Mouse (Mus musculus) stomach, embryonic 14.5 days (tissue): ENCODE measurements at regions not wholly inside any gene's neighbourhood (a gene's known extent, or its start where the extent isn't known, plus 50 kb on each side); places are given as distances from the start of the nearest gene placed in this dataset.

ENCODE experiments used
- ATAC-seq: fragments of 200-750 bp; cut with Nextera tagmentation; 2 replicates; pipeline ENCODE4 v1.8.0; 2017; ENCODE audit warnings: low read depth, moderate TSS enrichment; ENCODE audit not compliant: insufficient number of reproducible peaks, insufficient read depth, low FRiP score
- H3K27ac ChIP-seq: fragments of 300-500 bp; sonication (generic); 2 replicates; pipeline ENCODE4 v1.5.1; 2014; ENCODE audit warnings: mild to moderate bottlenecking, low read length, moderate library complexity, mixed read lengths
- H3K27me3 ChIP-seq: fragments of 300-500 bp; sonication (generic); 2 replicates; pipeline ENCODE4 v1.6.1; 2014; ENCODE audit warnings: low read length, control low read depth, mixed read lengths; ENCODE audit not compliant: control insufficient read depth, insufficient read depth
- H3K36me3 ChIP-seq: fragments of 300-500 bp; sonication (generic); 2 replicates; pipeline ENCODE4 v1.6.1; 2014; ENCODE audit warnings: mild to moderate bottlenecking, control low read depth, low read length, moderate library complexity, mixed read lengths; ENCODE audit not compliant: control insufficient read depth, insufficient read depth
- H3K4me1 ChIP-seq: fragments of 300-500 bp; sonication (generic); 2 replicates; pipeline ENCODE4 v1.6.1; 2014; ENCODE audit warnings: low read length, control low read depth, mixed read lengths; ENCODE audit not compliant: control insufficient read depth, insufficient read depth
- H3K4me2 ChIP-seq: fragments of 300-500 bp; sonication (generic); replicated peaks from 2 replicates; pipeline ENCODE4 v1.6.1; 2014; ENCODE audit warnings: low read depth, low read length, control low read depth
- H3K4me3 ChIP-seq: fragments of 300-500 bp; sonication (generic); 2 replicates; pipeline ENCODE4 v1.5.1; 2014; ENCODE audit warnings: low read depth, low read length, control low read depth
- H3K9ac ChIP-seq: fragments of 300-500 bp; sonication (generic); replicated peaks from 2 replicates; pipeline ENCODE4 v1.6.1; 2014; ENCODE audit warnings: low read depth, mild to moderate bottlenecking, control low read depth, low read length, moderate library complexity, mixed read lengths
- H3K9me3 ChIP-seq: fragments of 300-500 bp; sonication (generic); 2 replicates; pipeline ENCODE4 v1.6.1; 2016; ENCODE audit warnings: low read depth, low read length, control low read depth; ENCODE audit not compliant: control insufficient read depth
- WGBS: fragments of 180-500 bp; shearing (Covaris S2); extraction: QIAGEN DNeasy Blood & Tissue Kit; methylation state at CpG from one replicate; pipeline ENCODE4 v1.1.7; 2014; 5-methylcytosine and 5-hydroxymethylcytosine counted together

GRCm38 (mm10) chr4:23832385-23833164 lies 663.7 kb upstream of the Mms22l start:
- H3K4me2 ChIP-seq, result no peak overlapping the region
- H3K27ac ChIP-seq, result no peak overlapping the region
- no peak overlapping the region for H3K9ac ChIP-seq
- H3K4me1 ChIP-seq, result no peaks in the 10 kb centered on the region
- no peaks in the 10 kb centered on the region for H3K27me3 ChIP-seq
- no peaks in the 10 kb centered on the region for H3K36me3 ChIP-seq
- 67% methylated on average over 7 of the region's 7 CpGs for WGBS
- H3K9me3 ChIP-seq, result no peaks in the 10 kb centered on the region
- no peak for ATAC-seq
- no peak overlapping the region for H3K4me3 ChIP-seq

DNA sequence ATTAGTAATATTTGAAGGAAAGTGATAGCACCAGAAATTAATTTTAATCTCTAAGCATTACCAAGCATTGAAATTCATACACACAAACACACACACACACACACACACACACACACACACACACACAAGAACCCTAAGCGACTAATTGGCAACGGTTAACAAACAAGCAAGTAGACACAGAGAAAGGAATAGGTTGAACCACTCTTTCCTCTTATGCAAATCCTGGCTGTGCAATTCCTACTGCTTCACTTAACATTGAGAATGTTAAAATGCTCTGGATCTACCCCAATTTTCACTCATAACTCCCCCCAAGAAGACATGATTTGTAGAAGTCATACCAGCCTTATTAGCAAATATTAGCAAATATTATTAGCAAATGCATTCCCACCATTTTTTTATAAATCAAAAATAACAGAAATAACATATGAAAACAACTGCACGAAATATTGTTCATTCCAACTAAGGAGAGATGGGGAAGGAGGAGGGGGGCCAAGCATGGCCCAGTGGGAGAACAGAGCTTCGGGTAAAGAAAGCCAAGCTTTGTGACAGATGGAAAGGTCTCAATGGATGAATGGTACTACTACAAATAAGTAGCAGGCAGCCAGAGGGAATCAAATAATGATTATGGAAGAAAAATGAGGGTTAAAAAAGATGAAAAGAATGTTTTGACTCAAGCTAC lies 652.5 kb upstream of the Mms22l start:
- no peak overlapping the region for H3K27ac ChIP-seq
- H3K36me3 ChIP-seq, result no peaks in the 10 kb centered on the region
- no peak for ATAC-seq
- H3K9ac ChIP-seq, result no peak overlapping the region
- 78% methylated on average over 4 of the region's 4 CpGs for WGBS
- no peaks in the 10 kb centered on the region for H3K9me3 ChIP-seq
- no peak overlapping the region for H3K4me2 ChIP-seq
- no peaks in the 10 kb centered on the region for H3K4me1 ChIP-seq
- no peak overlapping the region for H3K4me3 ChIP-seq
- no peaks in the 10 kb centered on the region for H3K27me3 ChIP-seq

GRCm38 (mm10) chr4:23844288-23844971 lies 651.8 kb upstream of the Mms22l start:
- Histone ChIP-seq H3K4me3 (no peak overlapping the region), H3K4me1 (no peaks in the 10 kb centered on the region), H3K27me3 (no peaks in the 10 kb centered on the region), H3K9me3 (no peaks in the 10 kb centered on the region), H3K27ac (no peak overlapping the region), H3K4me2 (no peak overlapping the region), H3K9ac (no peak overlapping the region), H3K36me3 (no peaks in the 10 kb centered on the region)
- ATAC-seq, result no peak
- 77% methylated on average over 2 of the region's 2 CpGs for WGBS

GRCm38 (mm10) chr4:23845263-23845662 lies 651.0 kb upstream of the Mms22l start:
- WGBS, result 70% methylated on average over 5 of the region's 5 CpGs
- no peak overlapping the region for H3K4me3 ChIP-seq
- H3K36me3 ChIP-seq, result no peaks in the 10 kb centered on the region
- no peak for ATAC-seq
- H3K4me2 ChIP-seq, result no peak overlapping the region
- no peaks in the 10 kb centered on the region for H3K9me3 ChIP-seq
- H3K9ac ChIP-seq, result no peak overlapping the region
- H3K27me3 ChIP-seq, result no peaks in the 10 kb centered on the region
- H3K27ac ChIP-seq, result no peak overlapping the region
- H3K4me1 ChIP-seq, result no peaks in the 10 kb centered on the region

- Histone ChIP-seq H3K27ac (no peak overlapping the region), H3K27me3 (no peaks in the 10 kb centered on the region), H3K36me3 (no peaks in the 10 kb centered on the region), H3K4me1 (no peaks in the 10 kb centered on the region), H3K9ac (no peak overlapping the region), H3K4me3 (no peak overlapping the region), H3K4me2 (no peak overlapping the region), H3K9me3 (no peaks in the 10 kb centered on the region)
- ATAC-seq, result no peak
- WGBS, result 81% methylated on average over 2 of the region's 2 CpGs
Observed at GRCm38 (mm10) chr4:23850640-23851039, 645.6 kb upstream of the Mms22l start.

DNA sequence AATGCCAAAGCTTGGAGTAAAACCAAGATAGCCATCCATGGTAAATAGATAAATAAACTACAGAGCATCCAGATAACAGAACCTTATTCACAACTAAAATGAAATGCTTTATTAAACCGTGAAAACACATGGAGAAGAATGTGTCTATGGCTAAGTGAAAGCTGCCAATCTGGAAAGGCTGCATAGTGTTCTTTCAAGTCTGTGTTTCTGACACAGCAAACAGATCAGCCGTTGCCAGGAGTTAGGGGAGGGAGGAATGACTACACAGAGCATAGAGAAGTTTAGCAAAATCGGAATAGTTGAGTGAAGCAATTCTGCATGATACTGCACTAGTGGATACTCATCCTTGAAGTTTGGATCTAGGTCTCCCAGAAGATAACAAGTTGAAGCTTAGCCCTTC lies 633.8 kb upstream of the Mms22l start:
- H3K27ac ChIP-seq, result no peak overlapping the region
- H3K4me2 ChIP-seq, result no peak overlapping the region
- no peak overlapping the region for H3K9ac ChIP-seq
- H3K4me1 ChIP-seq, result no peaks in the 10 kb centered on the region
- H3K9me3 ChIP-seq, result no peaks in the 10 kb centered on the region
- no peaks in the 10 kb centered on the region for H3K36me3 ChIP-seq
- 66% methylated on average over 3 of the region's 3 CpGs for WGBS
- H3K4me3 ChIP-seq, result no peak overlapping the region
- no peaks in the 10 kb centered on the region for H3K27me3 ChIP-seq
- ATAC-seq, result no peak

- no peak for ATAC-seq
- H3K27ac ChIP-seq, result no peak overlapping the region
- no peaks in the 10 kb centered on the region for H3K9me3 ChIP-seq
- no peaks in the 10 kb centered on the region for H3K27me3 ChIP-seq
- H3K36me3 ChIP-seq, result no peaks in the 10 kb centered on the region
- 75% methylated on average over 7 of the region's 7 CpGs for WGBS
- no peak overlapping the region for H3K4me3 ChIP-seq
- no peak overlapping the region for H3K4me2 ChIP-seq
- H3K4me1 ChIP-seq, result no peaks in the 10 kb centered on the region
- H3K9ac ChIP-seq, result no peak overlapping the region
Observed at GRCm38 (mm10) chr4:23880007-23880406, 616.2 kb upstream of the Mms22l start.

DNA sequence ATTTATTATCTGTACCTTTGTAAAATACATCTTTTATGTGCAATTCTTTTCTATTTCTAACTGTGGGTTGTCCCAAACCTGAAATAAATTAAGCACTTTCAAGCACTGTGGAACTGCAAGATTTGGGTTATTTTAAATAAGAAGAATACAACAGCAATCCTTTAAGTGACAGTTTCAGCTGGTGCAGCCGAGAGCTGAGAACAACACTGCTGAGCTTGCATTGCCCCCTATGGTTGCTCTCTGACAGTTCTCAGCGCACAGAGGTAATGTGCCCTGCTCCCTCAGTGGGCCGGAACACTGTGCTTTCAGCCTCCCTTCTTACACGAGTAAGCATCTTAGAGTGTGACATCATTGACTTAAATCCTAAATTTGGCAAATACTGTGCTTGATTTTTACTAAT lies 582.9 kb upstream of the Mms22l start:
- Histone ChIP-seq H3K27ac (no peak overlapping the region), H3K4me3 (no peak overlapping the region), H3K27me3 (no peaks in the 10 kb centered on the region), H3K36me3 (no peaks in the 10 kb centered on the region), H3K9me3 (no peaks in the 10 kb centered on the region), H3K4me2 (no peak overlapping the region), H3K9ac (no peak overlapping the region), H3K4me1 (no peaks in the 10 kb centered on the region)
- WGBS, result 25% methylated on average over 4 of the region's 4 CpGs
- no peak for ATAC-seq
